Mouse (Mus musculus) ES-E14 (cell line): ENCODE results near the gene Abhd5. TPM values are rescaled to one million over a fixed set of nuclear protein-coding genes. Genes with fewer than 3 reads are reported as not detected.

Experiments used
- DNase-seq: peaks from one replicate; pipeline ENCODE4 v3.0.0-alpha.2; 2013; ENCODE audit warnings: low read depth, low spot score
- H3K27ac ChIP-seq: 2 replicates; pipeline ENCODE4 v1.5.1; 2012; ENCODE audit warnings: low read depth, mild to moderate bottlenecking, low read length, moderate library complexity, mixed read lengths; ENCODE audit not compliant: poor library complexity, insufficient read depth, severe bottlenecking
- H3K36me3 ChIP-seq: 2 replicates; pipeline ENCODE4 v1.6.1; 2012; ENCODE audit warnings: mild to moderate bottlenecking, low read length, moderate library complexity, mixed read lengths; ENCODE audit not compliant: control insufficient read depth, poor library complexity, insufficient read depth, severe bottlenecking
- H3K4me1 ChIP-seq, 2 experiments: fragments of 150-350 bp in 1 of 2; sonication (generic) in 1 of 2; 2 replicates each; pipeline ENCODE4 v1.6.1; 2012; ENCODE audit warnings: low read length in 2 of 2, mild to moderate bottlenecking in 1 of 2, mixed read lengths in 1 of 2; ENCODE audit not compliant: control insufficient read depth in 2 of 2, insufficient read depth in 2 of 2, poor library complexity in 1 of 2
- H3K4me3 ChIP-seq, 2 experiments: fragments of 150-350 bp in 1 of 2; sonication (generic) in 1 of 2; 2 replicates each; pipeline ENCODE4 v1.5.1; 2012; ENCODE audit warnings: low read length in 2 of 2, low read depth in 1 of 2, mild to moderate bottlenecking in 1 of 2, mixed read lengths in 1 of 2; ENCODE audit not compliant: insufficient read depth in 1 of 2, poor library complexity in 1 of 2, severe bottlenecking in 1 of 2
- H3K9ac ChIP-seq: 2 replicates; pipeline ENCODE4 v1.6.1; 2012; ENCODE audit warnings: low read depth, mild to moderate bottlenecking, low read length, mixed read lengths; ENCODE audit not compliant: poor library complexity, insufficient read depth, severe bottlenecking
- H3K9me3 ChIP-seq: fragments of 150-350 bp; sonication (generic); 2 replicates; pipeline ENCODE4 v1.6.1; 2012; ENCODE audit warnings: low read depth, mild to moderate bottlenecking, low read length; ENCODE audit not compliant: control insufficient read depth, insufficient read depth
- CHD2 ChIP-seq: IDR thresholded peaks from 2 replicates; pipeline ENCODE4 v1.6.1; 2014; ENCODE audit warnings: mild to moderate bottlenecking, low read depth, low read length, inconsistent platforms
- HCFC1 ChIP-seq: IDR thresholded peaks from 2 replicates; pipeline ENCODE4 v1.6.1; 2012; ENCODE audit warnings: low read length, inconsistent platforms, borderline replicate concordance; ENCODE audit not compliant: insufficient read depth
- MAFK ChIP-seq: IDR thresholded peaks from 2 replicates; pipeline ENCODE4 v1.6.1; 2014; ENCODE audit warnings: mild to moderate bottlenecking, low read depth, low read length, inconsistent platforms; ENCODE audit not compliant: insufficient read depth
- ZC3H11A ChIP-seq: IDR thresholded peaks from 2 replicates; pipeline ENCODE4 v1.6.1; 2012; ENCODE audit warnings: low read depth, mild to moderate bottlenecking, inconsistent platforms, low read length, borderline replicate concordance
- ZNF384 ChIP-seq: IDR thresholded peaks from 2 replicates; pipeline ENCODE4 v1.6.1; 2012; ENCODE audit warnings: low read depth, low read length, inconsistent platforms
- in situ Hi-C, 2 experiments: fragments of 600-800 bp; cut with MboI; formaldehyde crosslinking; loops; one replicate each; pipeline ENCODE4 v1.15.1; 2025; ENCODE audit warnings: low sequenced_read_pairs in 2 of 2, inconsistent platforms in 1 of 2; ENCODE audit not compliant: unreplicated experiment in 2 of 2
- total RNA-seq: library from RNA; depleted of rRNA; stranded (reverse); fragments of 300-350 nt; gene quantifications from 2 replicates; pipeline ENCODE4 v1.2.3, GENCODE M21; 2012

Gene Abhd5
- total RNA-seq, 1 experiment, result 14.8 TPM

DNA sequence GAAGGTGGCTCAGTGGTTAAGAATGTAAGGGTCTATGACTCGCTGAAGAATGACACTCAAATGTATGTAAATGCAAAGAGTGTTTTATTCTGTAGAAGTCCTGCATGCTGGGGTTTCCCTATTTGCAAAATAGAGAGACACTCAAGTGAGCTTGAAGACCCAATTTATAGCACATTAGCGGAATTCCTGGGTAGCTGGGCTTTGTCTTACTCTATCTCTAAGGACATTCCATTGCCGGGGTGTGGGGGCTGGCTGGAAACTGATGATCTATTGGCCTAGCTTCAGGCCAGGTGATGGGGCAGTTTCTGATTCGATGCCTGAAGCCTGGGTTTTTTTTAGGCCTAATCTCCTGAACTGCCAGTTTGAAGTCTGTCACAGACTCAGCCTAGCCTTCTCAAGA lies 36.5 kb upstream of the Abhd5 start:
- Histone ChIP-seq H3K4me1 (peaks cover 0 to 6% of the 10 kb centered on the region in 2 experiments; a peak in 2 of 4 replicates), H3K9me3 (no peaks in the 10 kb centered on the region), H3K27ac (no peak overlapping the region), H3K36me3 (no peaks in the 10 kb centered on the region), H3K4me3 (no peak overlapping the region), H3K9ac (no peak overlapping the region)
- DNase-seq, result no peak
- TF ChIP-seq ZNF384 (peak; percentile 44; the same call in 1 of the 2 replicates), ZC3H11A (no peak), CHD2 (no peak), HCFC1 (no peak), MAFK (no peak)
- in situ Hi-C loops, result no loop called here

DNA sequence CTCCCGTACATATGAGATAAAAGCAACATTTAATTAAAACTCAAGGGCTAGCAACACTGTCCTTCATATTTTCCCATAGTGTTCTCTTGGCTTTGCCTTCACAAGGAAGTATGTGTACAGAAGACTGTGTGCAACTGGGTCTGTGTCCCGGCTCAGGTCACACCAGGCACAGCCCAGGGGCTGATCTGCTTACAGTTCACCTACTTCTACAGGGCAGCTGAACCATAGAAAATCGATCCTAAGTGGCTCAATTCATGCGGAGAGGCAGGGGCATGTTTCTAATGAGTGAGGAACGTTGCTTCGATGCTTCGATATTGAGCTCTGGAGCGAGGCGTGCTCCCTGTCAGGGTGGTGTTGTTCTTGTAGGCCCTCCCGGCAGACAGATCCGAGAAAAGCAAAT lies 35.9 kb upstream of the Abhd5 start:
- Histone ChIP-seq H3K9ac (no peak overlapping the region), H3K4me1 (peaks cover 0 to 6% of the 10 kb centered on the region in 2 experiments; a peak in 2 of 4 replicates), H3K4me3 (no peak overlapping the region), H3K36me3 (no peaks in the 10 kb centered on the region), H3K27ac (no peak overlapping the region), H3K9me3 (no peaks in the 10 kb centered on the region)
- TF ChIP-seq MAFK (no peak), CHD2 (no peak), ZNF384 (no peak)
- DNase-seq, result no peak
- in situ Hi-C loops, result no loop called here

DNA sequence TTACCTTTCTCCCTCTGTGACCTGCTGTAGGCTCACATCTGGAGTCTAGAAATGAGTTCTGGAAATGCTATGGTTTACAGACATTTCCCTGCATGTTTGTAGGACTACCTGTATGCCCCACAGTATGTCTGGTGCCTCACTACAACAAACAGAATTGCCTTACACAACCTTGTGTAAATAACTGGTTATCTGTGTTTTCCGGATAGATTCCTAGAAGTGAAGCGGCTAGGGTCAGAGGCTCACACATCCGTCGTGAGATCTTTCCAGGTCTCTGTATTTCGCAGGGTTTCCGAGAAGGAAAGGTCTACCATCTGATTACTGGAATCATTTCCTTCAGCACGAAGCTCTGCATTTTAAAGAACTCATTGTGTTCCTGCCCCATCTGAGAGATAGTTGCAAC lies 34.8 kb upstream of the Abhd5 start:
- Histone ChIP-seq H3K9ac (no peak overlapping the region), H3K4me3 (no peak overlapping the region), H3K9me3 (no peaks in the 10 kb centered on the region), H3K27ac (no peak overlapping the region), H3K36me3 (no peaks in the 10 kb centered on the region), H3K4me1 (peaks cover 0 to 4% of the 10 kb centered on the region in 2 experiments; a peak in 2 of 4 replicates)
- no peak for DNase-seq
- in situ Hi-C loops, result no loop called here
- TF ChIP-seq HCFC1, result no peak
- TF ChIP-seq MAFK, result no peak
- no peak for TF ChIP-seq ZC3H11A
- TF ChIP-seq ZNF384, result no peak
- no peak for TF ChIP-seq CHD2

DNA sequence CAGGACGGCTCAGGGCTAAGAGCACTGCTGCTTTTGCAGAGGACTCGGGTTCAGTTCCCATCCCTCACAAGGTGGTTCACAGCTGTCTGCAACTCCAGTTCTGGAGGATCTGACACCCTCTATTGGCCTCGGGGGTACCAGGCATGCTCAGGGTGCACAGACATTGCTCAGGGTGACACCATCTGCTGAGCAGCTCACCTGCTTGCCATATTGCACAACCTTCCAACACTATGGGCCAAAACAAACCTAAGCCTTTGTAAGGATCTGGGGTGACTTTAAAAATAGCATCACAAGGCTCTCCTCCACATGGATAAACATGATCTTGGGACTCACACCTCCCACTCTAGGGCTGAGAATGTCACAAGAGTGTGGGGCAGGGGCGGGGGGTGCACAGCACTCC lies 30.8 kb upstream of the Abhd5 start:
- H3K4me1 ChIP-seq, result peaks cover 0 to 2% of the 10 kb centered on the region in 2 experiments; a peak in 1 of 4 replicates
- in situ Hi-C loops, result no loop called here
- no peak overlapping the region for H3K9ac ChIP-seq
- H3K27ac ChIP-seq, result no peak overlapping the region
- no peak overlapping the region for H3K4me3 ChIP-seq
- TF ChIP-seq ZNF384 (no peak), CHD2 (no peak), MAFK (no peak), ZC3H11A (no peak), HCFC1 (no peak)
- H3K36me3 ChIP-seq, result no peaks in the 10 kb centered on the region
- DNase-seq, result no peak
- H3K9me3 ChIP-seq, result no peaks in the 10 kb centered on the region

DNA sequence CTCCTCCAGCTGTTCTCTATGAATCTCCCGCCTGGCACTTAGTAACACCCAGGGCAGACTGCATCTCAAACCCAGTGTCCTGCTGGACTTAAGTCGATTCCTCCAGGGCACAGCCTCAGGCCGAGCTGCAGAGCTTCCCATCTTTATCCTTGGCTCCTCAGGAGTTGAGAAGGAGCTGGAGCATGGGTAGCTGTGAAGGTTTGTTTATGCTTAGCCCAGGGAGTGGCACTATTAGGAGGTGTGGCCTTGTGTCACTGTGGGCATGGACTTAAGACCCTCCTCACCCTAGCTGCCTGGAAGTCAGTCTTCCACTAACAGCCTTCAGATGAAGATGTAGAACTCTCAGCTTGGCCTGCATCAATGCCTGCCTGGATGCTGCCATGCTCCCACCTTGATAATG lies 29.1 kb upstream of the Abhd5 start:
- in situ Hi-C loops, result no loop called here
- Histone ChIP-seq H3K36me3 (no peaks in the 10 kb centered on the region), H3K4me1 (peaks cover 0 to 2% of the 10 kb centered on the region in 2 experiments; a peak in 1 of 4 replicates), H3K9ac (no peak overlapping the region), H3K27ac (no peak overlapping the region), H3K9me3 (no peaks in the 10 kb centered on the region), H3K4me3 (no peak overlapping the region)
- TF ChIP-seq HCFC1, result no peak
- TF ChIP-seq MAFK, result no peak
- no peak for TF ChIP-seq CHD2
- TF ChIP-seq ZNF384, result no peak
- no peak for TF ChIP-seq ZC3H11A
- DNase-seq, result no peak
